Mouse (Mus musculus) ES-Bruce4 (cell line): ENCODE results near the gene Stk17b.

Experiments used
- CTCF ChIP-seq: IDR thresholded peaks from one replicate; pipeline ENCODE4 v1.8.1; 2011; ENCODE audit warnings: low read depth, low read length
- EP300 ChIP-seq: IDR thresholded peaks from 2 replicates; pipeline ENCODE4 v1.6.1; 2011; ENCODE audit warnings: low read depth, low read length; ENCODE audit not compliant: insufficient read depth
- POLR2A ChIP-seq: IDR thresholded peaks from one replicate; pipeline ENCODE4 v1.8.1; 2011; ENCODE audit warnings: low read length; ENCODE audit not compliant: insufficient read depth

- TF ChIP-seq CTCF (no peak), POLR2A (no peak), EP300 (peak; percentile 72; the same call in 1 of the 2 replicates)
Observed at GRCm38 (mm10) chr1:53751144-53751543, 33.9 kb downstream of the Stk17b start.
